Mouse (Mus musculus) midbrain, postnatal 0 days (tissue): Measurements from ENCODE around the gene Blnk. TPM values are rescaled to one million over a fixed set of nuclear protein-coding genes. Genes with fewer than 3 reads are reported as not detected.

Source experiments
- ATAC-seq: fragments of 200-750 bp; cut with Nextera tagmentation; 2 replicates; pipeline ENCODE4 v1.8.0; 2017; ENCODE audit warnings: moderate number of reproducible peaks, mild to moderate bottlenecking, moderate TSS enrichment, moderate library complexity; ENCODE audit not compliant: low FRiP score
- DNase-seq: peaks from one replicate; pipeline ENCODE4 v3.0.0-alpha.2; 2015; ENCODE audit warnings: low spot score
- H3K27ac ChIP-seq: fragments of 300-500 bp; sonication (generic); 2 replicates; pipeline ENCODE4 v1.5.1; 2014; ENCODE audit warnings: low read depth, mild to moderate bottlenecking, low read length, mixed read lengths
- H3K27me3 ChIP-seq: fragments of 300-500 bp; sonication (generic); 2 replicates; pipeline ENCODE4 v1.6.1; 2014; ENCODE audit warnings: low read length, control low read depth, mixed read lengths; ENCODE audit not compliant: insufficient read depth
- H3K36me3 ChIP-seq: fragments of 300-500 bp; sonication (generic); 2 replicates; pipeline ENCODE4 v1.6.1; 2014; ENCODE audit warnings: low read length, control low read depth, mixed read lengths; ENCODE audit not compliant: insufficient read depth
- H3K4me1 ChIP-seq: fragments of 300-500 bp; sonication (generic); 2 replicates; pipeline ENCODE4 v1.6.1; 2014; ENCODE audit warnings: mild to moderate bottlenecking, control low read depth, antibody characterized with exemption, low read length, mixed read lengths; ENCODE audit not compliant: insufficient read depth
- H3K4me2 ChIP-seq: fragments of 300-500 bp; sonication (generic); 2 replicates; pipeline ENCODE4 v1.6.1; 2014; ENCODE audit warnings: low read depth, mild to moderate bottlenecking, low read length, mixed read lengths; ENCODE audit not compliant: poor library complexity, severe bottlenecking
- H3K4me3 ChIP-seq: fragments of 300-500 bp; sonication (generic); 2 replicates; pipeline ENCODE4 v1.5.1; 2014; ENCODE audit warnings: low read depth, mild to moderate bottlenecking, low read length, moderate library complexity
- H3K9ac ChIP-seq: fragments of 300-500 bp; sonication (generic); replicated peaks from 2 replicates; pipeline ENCODE4 v1.6.1; 2014; ENCODE audit warnings: mild to moderate bottlenecking, low read length, moderate library complexity, mixed read lengths; ENCODE audit not compliant: poor library complexity, severe bottlenecking
- H3K9me3 ChIP-seq: fragments of 300-500 bp; sonication (generic); 2 replicates; pipeline ENCODE4 v1.6.1; 2016; ENCODE audit warnings: low read length, control low read depth
- CTCF ChIP-seq: IDR thresholded peaks from 2 replicates; pipeline ENCODE4 v1.5.1; 2016; ENCODE audit warnings: antibody characterized with exemption, mild to moderate bottlenecking
- WGBS: fragments of 180-500 bp; shearing (Covaris S2); extraction: QIAGEN DNeasy Blood & Tissue Kit; methylation state at CpG from one replicate; pipeline ENCODE4 v1.1.7; 2014; 5-methylcytosine and 5-hydroxymethylcytosine counted together
- polyA plus RNA-seq: library from polyadenylated mRNA; unstranded; fragments of >200 nt; fragmentation: Nextera tagmentation; extraction: Ambion mirVana; gene quantifications from 2 replicates; pipeline ENCODE4 v1.2.1, GENCODE M21; 2015
- total RNA-seq: library from RNA; depleted of rRNA; stranded (reverse); fragments of >200 nt; gene quantifications from 2 replicates; pipeline ENCODE4 v1.2.3, GENCODE M21; 2014

The Blnk gene
- total and polyA plus RNA-seq, 2 experiments from 2014 or later: 1.2 to 1.4 TPM

GRCm38 (mm10) chr19:40992096-40992495, 2.2 kb downstream of the Blnk start:
- DNase-seq (no peak), ATAC-seq (no peak)
- Histone ChIP-seq H3K9me3 (no peaks in the 10 kb centered on the region), H3K36me3 (no peaks in the 10 kb centered on the region), H3K4me2 (no peak overlapping the region), H3K4me3 (no peak overlapping the region), H3K27me3 (no peaks in the 10 kb centered on the region), H3K9ac (no peak overlapping the region), H3K27ac (no peak overlapping the region), H3K4me1 (no peaks in the 10 kb centered on the region)
- WGBS: 70% methylated on average over 11 of the region's 11 CpGs
- no peak for TF ChIP-seq CTCF

DNA sequence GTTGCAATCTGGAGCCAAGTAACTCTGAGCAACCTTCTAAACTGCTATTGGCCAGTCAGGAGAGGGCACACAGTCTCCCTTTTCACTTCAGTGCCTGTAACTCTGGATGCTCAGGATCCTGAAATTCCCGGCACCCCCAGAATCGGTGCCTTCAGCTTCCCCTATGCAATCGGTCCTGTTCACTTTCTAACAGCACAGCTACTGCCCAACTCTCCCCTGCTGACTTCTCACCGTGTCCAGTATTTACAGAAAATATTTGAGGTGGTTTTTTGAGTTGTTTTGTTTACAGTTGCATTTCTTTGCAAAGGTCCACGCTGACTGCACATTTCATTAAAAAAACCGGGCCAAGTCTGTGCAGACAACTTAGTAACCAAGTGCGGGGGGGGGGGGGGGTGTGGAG, 2.7 kb downstream of the Blnk start:
- H3K9me3 ChIP-seq: no peaks in the 10 kb centered on the region
- no peak for TF ChIP-seq CTCF
- no peaks in the 10 kb centered on the region for H3K36me3 ChIP-seq
- no peak overlapping the region for H3K4me3 ChIP-seq
- WGBS: 73% methylated on average over 7 of the region's 7 CpGs
- no peaks in the 10 kb centered on the region for H3K4me1 ChIP-seq
- no peak overlapping the region for H3K4me2 ChIP-seq
- DNase-seq (no peak), ATAC-seq (no peak)
- no peak overlapping the region for H3K9ac ChIP-seq
- no peak overlapping the region for H3K27ac ChIP-seq
- H3K27me3 ChIP-seq: no peaks in the 10 kb centered on the region

- 93% methylated on average over 17 of the region's 17 CpGs for WGBS
- no peak for DNase-seq
- Histone ChIP-seq H3K36me3 (no peaks in the 10 kb centered on the region), H3K4me2 (no peak overlapping the region), H3K4me3 (no peak overlapping the region), H3K4me1 (no peaks in the 10 kb centered on the region), H3K9me3 (no peaks in the 10 kb centered on the region), H3K9ac (no peak overlapping the region), H3K27me3 (no peaks in the 10 kb centered on the region), H3K27ac (no peak overlapping the region)
- TF ChIP-seq CTCF: no peak
- ATAC-seq: no peak
These were observed 3.5 kb downstream of the Blnk start for GRCm38 (mm10) chr19:40990781-40991343.

GRCm38 (mm10) chr19:40989961-40990600, 4.3 kb downstream of the Blnk start:
- no peaks in the 10 kb centered on the region for H3K27me3 ChIP-seq
- no peak for DNase-seq
- H3K9me3 ChIP-seq: no peaks in the 10 kb centered on the region
- H3K9ac ChIP-seq: no peak overlapping the region
- WGBS: 85% methylated on average over 9 of the region's 9 CpGs
- no peaks in the 10 kb centered on the region for H3K36me3 ChIP-seq
- no peak overlapping the region for H3K27ac ChIP-seq
- H3K4me2 ChIP-seq: no peak overlapping the region
- no peaks in the 10 kb centered on the region for H3K4me1 ChIP-seq
- no peak overlapping the region for H3K4me3 ChIP-seq
- no peak for ATAC-seq
- no peak for TF ChIP-seq CTCF

DNA sequence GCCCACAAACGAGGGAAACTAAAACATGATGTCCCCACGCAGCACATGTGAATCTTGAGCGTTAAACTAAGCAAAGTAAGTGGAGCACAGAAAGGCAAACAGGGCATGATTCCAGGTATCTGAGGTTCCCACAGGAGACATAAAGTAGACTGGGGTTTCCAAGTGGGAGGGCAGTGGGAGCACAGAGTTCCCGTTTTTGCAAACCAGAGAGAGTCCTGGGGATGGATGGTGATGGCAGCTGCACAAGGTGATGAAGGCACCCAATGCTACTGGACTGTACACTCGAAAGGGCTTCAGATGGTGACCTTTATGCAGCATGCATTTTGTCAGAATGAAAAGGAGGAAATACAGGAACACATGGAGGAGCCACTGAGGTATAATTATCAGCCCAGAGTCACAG, 5.5 kb downstream of the Blnk start:
- Histone ChIP-seq H3K27ac (no peak overlapping the region), H3K4me1 (no peaks in the 10 kb centered on the region), H3K4me2 (no peak overlapping the region), H3K27me3 (no peaks in the 10 kb centered on the region), H3K9ac (no peak overlapping the region), H3K9me3 (no peaks in the 10 kb centered on the region), H3K36me3 (no peaks in the 10 kb centered on the region), H3K4me3 (no peak overlapping the region)
- no peak for DNase-seq
- TF ChIP-seq CTCF: no peak
- 80% methylated on average over 5 of the region's 5 CpGs for WGBS
- no peak for ATAC-seq

DNA sequence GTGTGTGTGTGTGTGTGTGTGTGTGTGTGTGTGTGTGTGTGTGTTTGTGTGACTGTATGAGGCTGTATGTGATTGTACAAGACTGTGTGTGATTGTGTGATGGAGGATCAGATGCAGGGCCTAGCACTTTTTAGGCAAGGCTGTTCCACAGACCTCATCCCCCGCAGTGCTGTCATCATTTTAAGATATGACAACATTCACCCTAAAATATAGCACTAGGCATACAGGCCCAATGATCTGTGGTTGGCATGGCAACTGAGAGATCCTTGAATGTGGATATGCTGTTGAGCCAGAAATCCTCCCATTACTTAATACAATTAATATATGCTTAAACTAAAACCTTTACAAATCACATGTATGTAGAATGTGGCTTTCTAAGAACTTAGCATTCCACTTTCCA, 9.8 kb downstream of the Blnk start:
- no peak for ATAC-seq
- DNase-seq: no peak

More for the DNA sequence above, 9.8 kb downstream of the Blnk start:
- no peak overlapping the region for H3K27ac ChIP-seq
- H3K4me3 ChIP-seq: no peak overlapping the region
- no peaks in the 10 kb centered on the region for H3K36me3 ChIP-seq
- H3K9me3 ChIP-seq: no peaks in the 10 kb centered on the region
- WGBS: 85% methylated on average over 1 of the region's 1 CpGs
- no peaks in the 10 kb centered on the region for H3K27me3 ChIP-seq
- TF ChIP-seq CTCF: no peak
- H3K4me2 ChIP-seq: no peak overlapping the region
- no peak overlapping the region for H3K9ac ChIP-seq
- H3K4me1 ChIP-seq: no peaks in the 10 kb centered on the region
